Mouse (Mus musculus) C2C12 (cell line): ENCODE measurements around the gene Chd9. TPM values are rescaled to one million over a fixed set of nuclear protein-coding genes. Genes with fewer than 3 reads are reported as not detected.

Experiments used
- H3K27me3 ChIP-seq: one replicate; pipeline ENCODE4 v1.6.1; 2011; ENCODE audit not compliant: control insufficient read depth, insufficient read depth, insufficient read length
- H3K36me3 ChIP-seq: one replicate; pipeline ENCODE4 v1.6.1; 2011; ENCODE audit not compliant: control insufficient read depth, insufficient read depth
- H3K4me3 ChIP-seq: one replicate; pipeline ENCODE4 v1.5.1; 2011; ENCODE audit warnings: mild to moderate bottlenecking, control low read depth; ENCODE audit not compliant: poor library complexity, insufficient read depth, severe bottlenecking
- H3K79me2 ChIP-seq: one replicate; pipeline ENCODE4 v1.6.1; 2011; ENCODE audit not compliant: control insufficient read depth, insufficient read depth
- H3K79me3 ChIP-seq: one replicate; pipeline ENCODE4 v1.6.1; 2011; ENCODE audit warnings: low read depth, control low read depth
- H3ac ChIP-seq: one replicate; pipeline ENCODE3; 2011; ENCODE audit warnings: low read depth; ENCODE audit not compliant: control insufficient read depth, insufficient read length
- CEBPB ChIP-seq: IDR thresholded peaks from one replicate; pipeline ENCODE4 v1.6.1; 2011; ENCODE audit warnings: low read depth, mild to moderate bottlenecking, control low read depth, moderate library complexity
- CTCF ChIP-seq: IDR thresholded peaks from one replicate; pipeline ENCODE4 v1.5.1; 2011; ENCODE audit not compliant: control insufficient read depth, insufficient read depth, insufficient read length
- FOSL1 ChIP-seq: IDR thresholded peaks from one replicate; pipeline ENCODE4 v1.8.0; 2011; ENCODE audit warnings: mild to moderate bottlenecking, low read length; ENCODE audit not compliant: poor library complexity, insufficient read depth, severe bottlenecking
- MAX ChIP-seq: IDR thresholded peaks from one replicate; pipeline ENCODE4 v1.6.1; 2011; ENCODE audit warnings: mild to moderate bottlenecking, control low read depth
- MYOD1 ChIP-seq: IDR thresholded peaks from one replicate; pipeline ENCODE4 v1.6.1; 2011; ENCODE audit warnings: low read depth; ENCODE audit not compliant: control insufficient read depth, insufficient read length
- MYOG ChIP-seq: IDR thresholded peaks from one replicate; pipeline ENCODE4 v1.6.1; 2011; ENCODE audit not compliant: control insufficient read depth, insufficient read length; ENCODE audit errors: extremely low read depth
- USF1 ChIP-seq: IDR thresholded peaks from one replicate; pipeline ENCODE4 v1.6.1; 2011; ENCODE audit warnings: low read depth, mild to moderate bottlenecking, control low read depth, moderate library complexity
- polyA plus RNA-seq: library from polyadenylated mRNA; unstranded; fragments of >200 nt; fragmentation: generic; extraction: Trizol; gene quantifications from one replicate; pipeline ENCODE4 v1.2.1, GENCODE M21; 2012; ENCODE audit warnings: missing spikeins

Gene Chd9
- polyA plus RNA-seq, 1 experiment: 18.4 TPM

GRCm38 (mm10) chr8:90843127-90843526, 15.0 kb downstream of the Chd9 start:
- no peaks in the 10 kb centered on the region for H3K27me3 ChIP-seq
- TF ChIP-seq MAX: no peak
- no peak for TF ChIP-seq MYOG
- TF ChIP-seq CTCF: no peak
- TF ChIP-seq CEBPB: no peak
- no peak for TF ChIP-seq MYOD1
- no peak for TF ChIP-seq USF1
- H3K79me2 ChIP-seq: no peaks in the 10 kb centered on the region
- peaks cover 1% of the 10 kb centered on the region for H3K79me3 ChIP-seq
- no peak overlapping the region for H3K4me3 ChIP-seq
- H3ac ChIP-seq: no peak overlapping the region
- no peaks in the 10 kb centered on the region for H3K36me3 ChIP-seq

- H3ac ChIP-seq: no peak overlapping the region
- no peaks in the 10 kb centered on the region for H3K79me2 ChIP-seq
- TF ChIP-seq CTCF: no peak
- H3K27me3 ChIP-seq: no peaks in the 10 kb centered on the region
- H3K79me3 ChIP-seq: peaks cover 1% of the 10 kb centered on the region
- H3K36me3 ChIP-seq: no peaks in the 10 kb centered on the region
- no peak overlapping the region for H3K4me3 ChIP-seq
Observed at GRCm38 (mm10) chr8:90844179-90844967, 16.2 kb downstream of the Chd9 start.

- Histone ChIP-seq H3K4me3 (no peak overlapping the region), H3ac (no peak overlapping the region), H3K27me3 (no peaks in the 10 kb centered on the region), H3K36me3 (no peaks in the 10 kb centered on the region), H3K79me3 (peaks cover 1% of the 10 kb centered on the region), H3K79me2 (no peaks in the 10 kb centered on the region)
- no peak for TF ChIP-seq FOSL1
- no peak for TF ChIP-seq MYOG
- no peak for TF ChIP-seq USF1
- no peak for TF ChIP-seq MAX
- no peak for TF ChIP-seq CEBPB
- no peak for TF ChIP-seq CTCF
- TF ChIP-seq MYOD1: no peak
Observed at GRCm38 (mm10) chr8:90847980-90848379, 19.8 kb downstream of the Chd9 start.

- no peaks in the 10 kb centered on the region for H3K27me3 ChIP-seq
- no peak overlapping the region for H3ac ChIP-seq
- H3K36me3 ChIP-seq: no peaks in the 10 kb centered on the region
- no peaks in the 10 kb centered on the region for H3K79me2 ChIP-seq
- no peak overlapping the region for H3K4me3 ChIP-seq
- TF ChIP-seq USF1 (no peak), MAX (no peak), FOSL1 (no peak), MYOD1 (no peak)
- peaks cover 1% of the 10 kb centered on the region for H3K79me3 ChIP-seq
Observed at GRCm38 (mm10) chr8:90849462-90850050, 21.4 kb downstream of the Chd9 start.

GRCm38 (mm10) chr8:90851544-90851943, 23.4 kb downstream of the Chd9 start:
- H3K27me3 ChIP-seq: no peaks in the 10 kb centered on the region
- H3K4me3 ChIP-seq: no peak overlapping the region
- TF ChIP-seq CTCF (no peak), USF1 (no peak), FOSL1 (no peak), MYOG (no peak), MAX (no peak), MYOD1 (no peak), CEBPB (no peak)
- no peak overlapping the region for H3ac ChIP-seq
- H3K79me3 ChIP-seq: peaks cover 1% of the 10 kb centered on the region
- no peaks in the 10 kb centered on the region for H3K36me3 ChIP-seq
- H3K79me2 ChIP-seq: no peaks in the 10 kb centered on the region

- TF ChIP-seq MYOD1: no peak
- TF ChIP-seq MYOG: no peak
- TF ChIP-seq FOSL1: no peak
- no peak for TF ChIP-seq CTCF
- TF ChIP-seq USF1: no peak
- no peak for TF ChIP-seq MAX
- TF ChIP-seq CEBPB: no peak
- Histone ChIP-seq H3K79me3 (no peaks in the 10 kb centered on the region), H3K36me3 (no peaks in the 10 kb centered on the region), H3K27me3 (no peaks in the 10 kb centered on the region), H3K79me2 (no peaks in the 10 kb centered on the region), H3K4me3 (no peak overlapping the region), H3ac (no peak overlapping the region)
Observed at GRCm38 (mm10) chr8:90853971-90854670, 26.0 kb downstream of the Chd9 start.
